Mouse (Mus musculus) cortical plate, adult 2 months (tissue): Measurements from ENCODE around the gene Ghrhr. TPM values are rescaled to one million over a fixed set of nuclear protein-coding genes. Genes with fewer than 3 reads are reported as not detected.

Experiments used
- H3K27ac ChIP-seq: fragments of 200-500 bp; 2 replicates; pipeline ENCODE4 v1.5.1; 2012; ENCODE audit warnings: low read length, control low read depth, inconsistent platforms; ENCODE audit not compliant: insufficient read depth
- H3K4me1 ChIP-seq: fragments of 200-500 bp; 2 replicates; pipeline ENCODE4 v1.6.1; 2011; ENCODE audit warnings: low read length; ENCODE audit not compliant: control insufficient read depth, insufficient read depth
- H3K4me3 ChIP-seq: fragments of 200-500 bp; 2 replicates; pipeline ENCODE4 v1.5.1; 2011; ENCODE audit warnings: mild to moderate bottlenecking, low read length, control low read depth; ENCODE audit not compliant: insufficient read depth
- CTCF ChIP-seq: fragments of 200-500 bp; IDR thresholded peaks from 2 replicates; pipeline ENCODE4 v1.5.1; 2011; ENCODE audit warnings: mild to moderate bottlenecking, control low read depth, low read length; ENCODE audit not compliant: insufficient read depth; ENCODE audit errors: extremely low read depth
- POLR2A ChIP-seq: fragments of 200-500 bp; IDR thresholded peaks from 2 replicates; pipeline ENCODE4 v1.6.1; 2011; ENCODE audit warnings: mild to moderate bottlenecking, low read length, control low read depth; ENCODE audit not compliant: insufficient read depth; ENCODE audit errors: extremely low read depth
- polyA plus RNA-seq: library from polyadenylated mRNA; depleted of rRNA; stranded (reverse); fragments of >200 nt; gene quantifications from 2 replicates; pipeline ENCODE4 v1.2.3, GENCODE M21; 2012

Ghrhr gene
- polyA plus RNA-seq, 1 experiment = 0.06 TPM

DNA sequence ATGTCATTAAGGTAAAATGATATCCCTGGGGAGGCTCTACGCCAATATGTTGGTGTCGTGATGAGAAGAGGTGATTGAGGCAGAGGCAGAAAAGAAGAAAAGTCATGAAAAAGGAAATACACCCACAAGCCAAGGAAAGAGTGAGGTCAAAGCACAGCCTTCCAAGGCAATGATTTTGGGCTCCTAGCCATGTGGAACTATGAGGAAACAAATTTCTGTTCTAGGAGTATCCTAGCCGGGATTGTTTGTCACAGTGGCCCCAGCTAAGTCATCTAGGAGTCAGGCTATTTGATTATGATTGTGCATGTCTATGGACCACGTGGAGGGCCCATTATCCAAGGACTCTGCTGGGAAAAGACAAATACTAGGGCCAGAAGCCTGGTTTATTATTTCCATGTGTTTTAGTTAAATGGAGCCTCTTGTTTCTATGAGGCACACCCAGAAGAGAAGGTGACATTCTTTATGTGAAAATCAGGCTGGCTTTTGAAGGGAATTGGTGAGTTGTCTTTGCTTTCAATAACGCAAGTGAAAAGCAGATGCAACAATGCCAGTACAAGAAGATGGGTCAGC lies 28.4 kb downstream of the Ghrhr start:
- peaks cover 5% of the 10 kb centered on the region; the same call in 1 of the 2 replicates for H3K4me1 ChIP-seq
- no peak for TF ChIP-seq POLR2A
- TF ChIP-seq CTCF = no peak
- H3K27ac ChIP-seq = no peak overlapping the region

GRCm38 (mm10) chr6:55407345-55407744 lies 31.2 kb downstream of the Ghrhr start:
- Histone ChIP-seq H3K4me3 (no peak overlapping the region), H3K4me1 (peaks cover 3% of the 10 kb centered on the region), H3K27ac (no peak overlapping the region)
- no peak for TF ChIP-seq CTCF
- TF ChIP-seq POLR2A = no peak

More for the DNA sequence above, 28.4 kb downstream of the Ghrhr start:
- H3K4me3 ChIP-seq = no peak overlapping the region

GRCm38 (mm10) chr6:55410119-55410775 lies 34.2 kb downstream of the Ghrhr start:
- Histone ChIP-seq H3K4me3 (no peak overlapping the region), H3K27ac (no peak overlapping the region), H3K4me1 (peaks cover 3% of the 10 kb centered on the region)
- TF ChIP-seq POLR2A (no peak), CTCF (no peak)

GRCm38 (mm10) chr6:55410977-55411376 lies 34.9 kb downstream of the Ghrhr start:
- TF ChIP-seq CTCF (no peak), POLR2A (no peak)
- no peak overlapping the region for H3K27ac ChIP-seq
- H3K4me1 ChIP-seq = peaks cover 3% of the 10 kb centered on the region
- H3K4me3 ChIP-seq = no peak overlapping the region

DNA sequence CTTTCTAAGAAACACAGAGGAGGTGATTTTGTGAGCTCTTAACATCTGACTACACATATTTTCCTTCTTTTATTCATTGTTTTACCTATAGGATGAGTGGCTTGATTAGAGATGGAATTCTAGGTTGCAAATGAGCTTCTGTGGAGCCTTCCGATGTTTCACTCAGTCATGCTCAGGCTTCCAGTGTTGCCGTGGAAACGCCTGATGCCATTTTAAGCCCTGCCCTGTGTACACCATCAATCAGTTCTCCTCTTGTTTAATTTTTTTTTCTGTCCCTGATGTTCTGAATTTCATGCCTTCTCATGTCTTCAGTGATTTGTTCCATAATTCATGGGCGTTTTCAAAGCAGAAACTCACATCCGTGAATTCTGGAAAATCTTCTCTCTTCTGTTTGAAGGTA lies 40.1 kb downstream of the Ghrhr start:
- Histone ChIP-seq H3K27ac (no peak overlapping the region), H3K4me3 (no peak overlapping the region), H3K4me1 (peaks cover 7% of the 10 kb centered on the region)
- no peak for TF ChIP-seq POLR2A

DNA sequence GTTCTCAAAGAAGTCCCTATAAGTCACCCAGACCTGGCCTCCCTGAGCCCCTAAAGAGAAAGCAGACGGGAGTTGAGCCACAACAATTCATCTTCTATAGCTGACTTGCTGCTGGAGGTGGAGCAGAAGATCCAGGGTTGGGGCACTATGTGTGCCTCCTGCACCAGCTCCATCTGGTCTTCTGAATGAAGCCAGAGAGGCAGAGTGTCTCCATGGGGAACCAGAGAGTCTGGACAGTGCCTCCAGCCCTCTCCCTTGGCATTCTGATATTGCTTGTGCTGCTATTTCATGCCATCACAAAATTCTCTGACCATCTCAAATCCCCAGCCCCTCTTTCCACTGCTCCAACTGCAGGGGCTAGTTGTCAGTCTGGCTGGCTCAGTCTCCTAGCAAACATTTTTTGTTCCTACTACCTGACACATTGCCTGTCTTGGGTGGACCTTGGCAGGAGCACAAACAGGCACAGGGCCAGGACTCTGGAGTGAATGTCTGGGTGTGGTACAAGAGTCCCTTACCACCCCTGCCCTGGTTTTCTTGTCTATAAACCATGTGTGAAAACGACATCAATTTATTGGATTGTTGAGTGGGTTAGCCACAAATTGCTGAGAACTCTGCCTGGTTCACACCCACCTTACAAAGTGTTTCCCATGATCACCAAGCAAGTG lies 42.8 kb downstream of the Ghrhr start:
- H3K27ac ChIP-seq = no peak overlapping the region
- no peak for TF ChIP-seq CTCF
- no peak for TF ChIP-seq POLR2A

DNA sequence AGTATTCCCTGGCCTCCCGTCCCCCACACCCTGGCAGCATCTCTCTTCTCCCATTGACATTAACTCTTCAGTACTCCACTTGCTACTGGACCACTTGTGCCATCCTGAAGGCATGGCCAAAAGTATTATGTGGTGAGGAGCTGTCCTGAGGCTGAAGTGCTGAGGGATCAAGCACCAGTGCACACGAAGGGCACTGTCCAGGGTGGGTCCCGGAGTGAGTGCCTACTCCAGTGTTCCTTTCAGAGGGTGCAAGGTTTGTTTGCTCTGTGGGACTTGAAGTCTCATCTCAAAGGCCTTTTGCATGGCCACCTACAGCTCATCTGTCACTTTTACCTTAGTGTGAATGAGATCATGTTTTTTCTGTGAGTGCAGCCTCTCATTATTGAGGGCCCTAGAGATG lies 44.3 kb downstream of the Ghrhr start:
- Histone ChIP-seq H3K27ac (no peak overlapping the region), H3K4me3 (no peak overlapping the region), H3K4me1 (peaks cover 7% of the 10 kb centered on the region)
- TF ChIP-seq POLR2A (no peak), CTCF (no peak)

More for the DNA sequence above, 42.8 kb downstream of the Ghrhr start:
- H3K4me3 ChIP-seq = no peak overlapping the region
- H3K4me1 ChIP-seq = peaks cover 7% of the 10 kb centered on the region

- Histone ChIP-seq H3K4me3 (no peak overlapping the region), H3K4me1 (peaks cover 7% of the 10 kb centered on the region), H3K27ac (no peak overlapping the region)
- TF ChIP-seq POLR2A (no peak), CTCF (no peak)
These were observed 44.8 kb downstream of the Ghrhr start for GRCm38 (mm10) chr6:55420869-55421361.

GRCm38 (mm10) chr6:55432121-55432520 lies 56.0 kb downstream of the Ghrhr start:
- no peak for TF ChIP-seq POLR2A
- TF ChIP-seq CTCF = no peak

More at GRCm38 (mm10) chr6:55432121-55432520, 56.0 kb downstream of the Ghrhr start:
- Histone ChIP-seq H3K4me3 (no peak overlapping the region), H3K4me1 (peaks cover 1% of the 10 kb centered on the region; the same call in 1 of the 2 replicates), H3K27ac (no peak overlapping the region)
